Mouse (Mus musculus): Measurements from ENCODE around the gene Chd6.

GRCm38 (mm10) chr2:160940930-160941709 is 167.8 kb downstream of the Chd6 start:
- TF ChIP-seq GATA1 (IDR thresholded peaks at IDR 0.05; ENCODE audit: low read length) (no peak), TAL1 (IDR thresholded peaks at IDR 0.05; ENCODE audit: low read length) (no peak)

Measured in erythroblast, embryonic 14.5 days (primary cell).